Mouse (Mus musculus): ENCODE results near the gene Olfr547.
"Not testable (repeated sequence)": the region's sequence is repeated elsewhere in the genome, so short reads cannot be mapped to it uniquely, and the experiment has no call there.

Olfr547 gene

GRCm38 (mm10) chr7:102534449-102534848 is at the start of gene Olfr547:
Gene Olfr547, plus strand, starts transcription at chr7:102534749.
- DNase-seq = no peak

GRCm38 (mm10) chr7:102484766-102485165 is 49.8 kb upstream of the Olfr547 start:
- not testable (repeated sequence) for DNase-seq

GRCm38 (mm10) chr7:102486105-102486504 is 48.4 kb upstream of the Olfr547 start:
- no peak for DNase-seq

- DNase-seq = no peak
Measured at GRCm38 (mm10) chr7:102488161-102488560, 46.4 kb upstream of the Olfr547 start, which contains the start of gene Olfr544. Gene Olfr544, minus strand, starts transcription at chr7:102488313.

GRCm38 (mm10) chr7:102494416-102494815 is 40.1 kb upstream of the Olfr547 start:
- not testable (repeated sequence) for DNase-seq

- no peak for DNase-seq
Measured at GRCm38 (mm10) chr7:102499473-102499872, 35.1 kb upstream of the Olfr547 start, which contains the start of gene Olfr545. Gene Olfr545, minus strand, starts transcription at chr7:102499573.

GRCm38 (mm10) chr7:102501986-102502385 is 32.6 kb upstream of the Olfr547 start:
- DNase-seq = peak; percentile 73

- DNase-seq = peak; percentile 75
Measured at GRCm38 (mm10) chr7:102506848-102507247, 27.7 kb upstream of the Olfr547 start.

- no peak for DNase-seq
Measured at GRCm38 (mm10) chr7:102508066-102508465, 26.5 kb upstream of the Olfr547 start.

GRCm38 (mm10) chr7:102508666-102509065 is 25.9 kb upstream of the Olfr547 start:
- DNase-seq = no peak

GRCm38 (mm10) chr7:102509726-102510125 is 24.8 kb upstream of the Olfr547 start:
- DNase-seq = no peak

GRCm38 (mm10) chr7:102511927-102512326 is 22.6 kb upstream of the Olfr547 start:
- DNase-seq = no peak

GRCm38 (mm10) chr7:102512814-102513435 is 21.6 kb upstream of the Olfr547 start:
- peak; percentile 81 for DNase-seq

GRCm38 (mm10) chr7:102514144-102514543 is 20.4 kb upstream of the Olfr547 start:
- no peak for DNase-seq

GRCm38 (mm10) chr7:102516261-102517050 is 18.1 kb upstream of the Olfr547 start:
- no peak for DNase-seq

- DNase-seq = no peak
Measured at GRCm38 (mm10) chr7:102517051-102517335, 17.6 kb upstream of the Olfr547 start.

GRCm38 (mm10) chr7:102529052-102529451 is 5.5 kb upstream of the Olfr547 start:
- no peak for DNase-seq

- DNase-seq = no peak
Measured at GRCm38 (mm10) chr7:102540596-102540995, 6.0 kb downstream of the Olfr547 start, which contains the start of gene Olfr548-ps1. Gene Olfr548-ps1, plus strand, starts transcription at chr7:102540896.

- no peak for DNase-seq
Measured at GRCm38 (mm10) chr7:102541251-102541650, 6.7 kb downstream of the Olfr547 start.

GRCm38 (mm10) chr7:102549570-102549969 is 15.0 kb downstream of the Olfr547 start, which contains the start of gene Olfr549:
Gene Olfr549, plus strand, starts transcription at chr7:102549870.
- DNase-seq = no peak

- DNase-seq = no peak
Measured at GRCm38 (mm10) chr7:102553279-102553678, 18.7 kb downstream of the Olfr547 start.

GRCm38 (mm10) chr7:102564999-102565997 is 30.7 kb downstream of the Olfr547 start, which contains the start of gene Trim21:
Gene Trim21, minus strand, starts transcription at chr7:102565486.
- DNase-seq = peak; percentile 58

GRCm38 (mm10) chr7:102566219-102566618 is 31.7 kb downstream of the Olfr547 start:
- no peak for DNase-seq
